Mouse (Mus musculus) embryonic fibroblast, embryonic 13.5 days (primary cell): ENCODE data around the gene Pds5a.

Experiments used
- CTCF ChIP-seq: IDR thresholded peaks from 2 replicates; pipeline ENCODE4 v1.5.1; 2011; ENCODE audit warnings: mild to moderate bottlenecking, control low read depth, low read length, moderate library complexity, borderline replicate concordance; ENCODE audit not compliant: insufficient read depth
- POLR2A ChIP-seq: IDR thresholded peaks from 2 replicates; pipeline ENCODE4 v1.6.1; 2011; ENCODE audit warnings: low read depth, mild to moderate bottlenecking, control low read depth, low read length, moderate library complexity

- no peak for TF ChIP-seq CTCF
- no peak for TF ChIP-seq POLR2A
Measured at GRCm38 (mm10) chr5:65699146-65699545, 1.1 kb upstream of the Pds5a start.
